In genomic region chr15:6626123-6626522, GRCm38 (mm10) we compare ENCODE assay signal across 15 mouse cellular contexts.
DNase-seq lines count a peak whose midpoint lies in the region; ATAC-seq and TF ChIP-seq lines count a peak whose summit lies in the region.
"Had no signal": no experiment of that assay in that cellular context is flagged by ENCODE, and none has a peak within 500 bp of the region (broad histone marks: within the 10 kb centered on the region; RNA-seq: fewer than 3 reads in every experiment).

No protein-coding gene starts in this region.

- no peak for TF ChIP-seq CTCF in liver, postnatal 0 days (IDR thresholded peaks at IDR 0.05; ENCODE audit: low read depth)

- H3K27ac ChIP-seq in heart, embryonic 15.5 days: no peak overlapping the region
- H3K27ac ChIP-seq in liver, embryonic 11.5 days (ENCODE audit: low read depth, low read length): no peak overlapping the region
- no peak overlapping the region for H3K27ac ChIP-seq in liver, postnatal 0 days (ENCODE audit: low read depth)
- no peak overlapping the region for H3K27ac ChIP-seq in midbrain, embryonic 11.5 days (ENCODE audit: low read depth, low read length)
- no peak overlapping the region for H3K27ac ChIP-seq in midbrain, embryonic 13.5 days
- H3K27ac ChIP-seq: embryonic facial prominence, embryonic 12.5 days; forebrain, embryonic 12.5 days; hindbrain, embryonic 12.5 days had no signal

- no peak for TF ChIP-seq EP300 in liver, postnatal 0 days (IDR thresholded peaks at IDR 0.05; ENCODE audit: low read depth)

- ATAC-seq in heart, embryonic 15.5 days (replicated peaks; ENCODE audit: insufficient number of reproducible peaks, insufficient read depth, low FRiP score, low read depth): no peak
- ATAC-seq in liver, embryonic 11.5 days (replicated peaks; ENCODE audit: low FRiP score): no peak
- ATAC-seq in liver, postnatal 0 days: no peak
- ATAC-seq in midbrain, embryonic 11.5 days (ENCODE audit: low FRiP score): no peak
- no peak for ATAC-seq in midbrain, embryonic 13.5 days

- no peaks in the 10 kb centered on the region for H3K79me2 ChIP-seq in myocyte (ENCODE audit: control insufficient read depth, insufficient read depth)

- H3K36me3 ChIP-seq in heart, embryonic 15.5 days: no peaks in the 10 kb centered on the region
- no peaks in the 10 kb centered on the region for H3K36me3 ChIP-seq in liver, embryonic 11.5 days (ENCODE audit: control insufficient read depth, insufficient read depth, low read length)
- no peaks in the 10 kb centered on the region for H3K36me3 ChIP-seq in liver, postnatal 0 days (replicated peaks; ENCODE audit: insufficient read depth, low read length)
- no peaks in the 10 kb centered on the region for H3K36me3 ChIP-seq in midbrain, embryonic 11.5 days (ENCODE audit: control insufficient read depth, insufficient read depth, low read length)
- H3K36me3 ChIP-seq in midbrain, embryonic 13.5 days: no peaks in the 10 kb centered on the region
- H3K36me3 ChIP-seq in myocyte (ENCODE audit: control insufficient read depth, insufficient read depth): no peaks in the 10 kb centered on the region
- H3K36me3 ChIP-seq: embryonic facial prominence, embryonic 12.5 days; forebrain, embryonic 12.5 days; hindbrain, embryonic 12.5 days had no signal

- H3K27me3 ChIP-seq in heart, embryonic 15.5 days: no peaks in the 10 kb centered on the region
- no peaks in the 10 kb centered on the region for H3K27me3 ChIP-seq in liver, embryonic 11.5 days (replicated peaks; ENCODE audit: control insufficient read depth, insufficient read depth, low read length)
- H3K27me3 ChIP-seq in liver, postnatal 0 days (ENCODE audit: insufficient read depth, low read length): no peaks in the 10 kb centered on the region
- H3K27me3 ChIP-seq in midbrain, embryonic 11.5 days (ENCODE audit: control insufficient read depth, insufficient read depth, low read length): no peaks in the 10 kb centered on the region
- H3K27me3 ChIP-seq in midbrain, embryonic 13.5 days: no peaks in the 10 kb centered on the region
- no peaks in the 10 kb centered on the region for H3K27me3 ChIP-seq in myocyte (ENCODE audit: control insufficient read depth, insufficient read depth, insufficient read length)
- H3K27me3 ChIP-seq: CH12.LX; forebrain, embryonic 12.5 days; hindbrain, embryonic 12.5 days had no signal

- 68% methylated on average over 5 of the region's 5 CpGs for WGBS in heart, embryonic 15.5 days
- WGBS in liver, embryonic 11.5 days: 67% methylated on average over 5 of the region's 5 CpGs
- WGBS in liver, postnatal 0 days (ENCODE audit: insufficient replicate concordance): 57% methylated on average over 5 of the region's 5 CpGs
- 80% methylated on average over 5 of the region's 5 CpGs for WGBS in midbrain, embryonic 11.5 days
- WGBS in midbrain, embryonic 13.5 days: 73% methylated on average over 5 of the region's 5 CpGs

- H3K9ac ChIP-seq in heart, embryonic 15.5 days: no peak overlapping the region
- H3K9ac ChIP-seq in liver, embryonic 11.5 days (ENCODE audit: low read depth, low read length): no peak overlapping the region
- no peak overlapping the region for H3K9ac ChIP-seq in liver, postnatal 0 days (replicated peaks)
- no peak overlapping the region for H3K9ac ChIP-seq in midbrain, embryonic 11.5 days (ENCODE audit: low read length)
- H3K9ac ChIP-seq in midbrain, embryonic 13.5 days (replicated peaks): no peak overlapping the region
- H3K9ac ChIP-seq: embryonic facial prominence, embryonic 12.5 days; forebrain, embryonic 12.5 days; hindbrain, embryonic 12.5 days had no signal

- H3K9me3 ChIP-seq in heart, embryonic 15.5 days (replicated peaks): no peaks in the 10 kb centered on the region
- H3K9me3 ChIP-seq in liver, embryonic 11.5 days (ENCODE audit: control insufficient read depth, low read length): no peaks in the 10 kb centered on the region
- H3K9me3 ChIP-seq in liver, postnatal 0 days (ENCODE audit: low read length): no peaks in the 10 kb centered on the region
- no peaks in the 10 kb centered on the region for H3K9me3 ChIP-seq in midbrain, embryonic 11.5 days (ENCODE audit: control insufficient read depth, low read length)
- H3K9me3 ChIP-seq in midbrain, embryonic 13.5 days: no peaks in the 10 kb centered on the region
- H3K9me3 ChIP-seq: embryonic facial prominence, embryonic 12.5 days; forebrain, embryonic 12.5 days; hindbrain, embryonic 12.5 days had no signal

- no peak overlapping the region for H3K4me3 ChIP-seq in heart, embryonic 15.5 days
- H3K4me3 ChIP-seq in liver, embryonic 11.5 days (ENCODE audit: low read depth, low read length): no peak overlapping the region
- no peak overlapping the region for H3K4me3 ChIP-seq in liver, postnatal 0 days (ENCODE audit: low read depth, low read length)
- H3K4me3 ChIP-seq in midbrain, embryonic 11.5 days (ENCODE audit: low read depth, low read length): no peak overlapping the region
- no peak overlapping the region for H3K4me3 ChIP-seq in midbrain, embryonic 13.5 days (replicated peaks)
- no peak overlapping the region for H3K4me3 ChIP-seq in myocyte
- H3K4me3 ChIP-seq: embryonic facial prominence, embryonic 12.5 days; forebrain, embryonic 12.5 days; hindbrain, embryonic 12.5 days had no signal

- H3K4me1 ChIP-seq in heart, embryonic 15.5 days (replicated peaks): peaks cover 14% of the 10 kb centered on the region
- H3K4me1 ChIP-seq in liver, embryonic 11.5 days (replicated peaks; ENCODE audit: control insufficient read depth, insufficient read depth, low read length): peaks cover 26% of the 10 kb centered on the region
- H3K4me1 ChIP-seq in liver, postnatal 0 days (ENCODE audit: insufficient read depth): peaks cover 17% of the 10 kb centered on the region
- H3K4me1 ChIP-seq in midbrain, embryonic 11.5 days (ENCODE audit: control insufficient read depth, insufficient read depth, low read length): peaks cover 3% of the 10 kb centered on the region; the same call in 1 of the 2 replicates
- H3K4me1 ChIP-seq in midbrain, embryonic 13.5 days (replicated peaks): peaks cover 13% of the 10 kb centered on the region

- H3ac ChIP-seq in myocyte (ENCODE audit: control insufficient read depth, insufficient read length): no peak overlapping the region

- H3K4me2 ChIP-seq in heart, embryonic 15.5 days: peak overlapping the region; percentile 55
- peak overlapping the region; percentile 57; the same call in 1 of the 2 replicates for H3K4me2 ChIP-seq in liver, embryonic 11.5 days
- H3K4me2 ChIP-seq in liver, postnatal 0 days (ENCODE audit: low read depth, low read length): no peak overlapping the region
- H3K4me2 ChIP-seq in midbrain, embryonic 11.5 days: no peak overlapping the region
- no peak overlapping the region for H3K4me2 ChIP-seq in midbrain, embryonic 13.5 days (replicated peaks)
- H3K4me2 ChIP-seq in myocyte (ENCODE audit: low read depth): peak overlapping the region; percentile 70

- DNase-seq in heart, adult 11 months: no peak
- no peak for DNase-seq in liver, embryonic 11.5 days (ENCODE audit: low spot score)
- DNase-seq in liver, postnatal 0 days: no peak
- peak; percentile 79 for DNase-seq in midbrain, embryonic 11.5 days (ENCODE audit: low spot score, missing footprints)
- no peak for DNase-seq in right cerebral cortex, postnatal 36 days (ENCODE audit: low spot score in 2 of 2)
- DNase-seq: adrenal gland, adult 8-10 months; cerebellum, adult 11-12 months; gastrocnemius, postnatal 10 days had no signal

- no peak for TF ChIP-seq POLR2A in myocyte (IDR thresholded peaks at IDR 0.05; ENCODE audit: insufficient read length, low read depth)

TF ChIP-seq in myocyte, 11 proteins besides CTCF, POLR2A, EP300 and RAD21:
- no peak for TF ChIP-seq REST (IDR thresholded peaks at IDR 0.05; ENCODE audit: insufficient read depth, insufficient read length)
- no peak for TF ChIP-seq SRF (IDR thresholded peaks at IDR 0.05; ENCODE audit: control insufficient read depth, insufficient read length, low read depth)
- TF ChIP-seq TCF12 (IDR thresholded peaks at IDR 0.05; ENCODE audit: insufficient read depth, poor library complexity, severe bottlenecking): no peak
- no peak for TF ChIP-seq POLR2AphosphoS2 (IDR thresholded peaks at IDR 0.05; ENCODE audit: insufficient read length, low read depth)
- TF ChIP-seq CEBPB (IDR thresholded peaks at IDR 0.05; ENCODE audit: insufficient read depth, poor library complexity, severe bottlenecking): no peak

Comparison
In these comparisons a context has a peak if more than half of its experiments do, and no peak if none do; other contexts are left out.
1. H3K4me2 ChIP-seq: peak in heart, embryonic 15.5 days (single experiment), liver, embryonic 11.5 days (single experiment) and myocyte (single experiment); none in liver, postnatal 0 days (single experiment), midbrain, embryonic 11.5 days (single experiment) and midbrain, embryonic 13.5 days (single experiment).